Mouse (Mus musculus) midbrain, embryonic 16.5 days (tissue): ENCODE data around the gene Fbxo31. TPM values are rescaled to one million over a fixed set of nuclear protein-coding genes. Genes with fewer than 3 reads are reported as not detected.
"Not testable (repeated sequence)": the region's sequence is repeated elsewhere in the genome, so short reads cannot be mapped to it uniquely, and the experiment has no call there.

ENCODE experiments used
- ATAC-seq: fragments of 200-750 bp; cut with Nextera tagmentation; 2 replicates; pipeline ENCODE4 v1.8.0; 2017; ENCODE audit warnings: moderate TSS enrichment
- H3K27ac ChIP-seq: fragments of 300-500 bp; sonication (generic); 2 replicates; pipeline ENCODE4 v1.5.1; 2014; ENCODE audit warnings: mild to moderate bottlenecking, low read length, mixed read lengths
- H3K27me3 ChIP-seq: fragments of 300-500 bp; sonication (generic); 2 replicates; pipeline ENCODE4 v1.6.1; 2014; ENCODE audit warnings: low read depth, low read length, mixed read lengths; ENCODE audit not compliant: control insufficient read depth, insufficient read depth
- H3K36me3 ChIP-seq: fragments of 300-500 bp; sonication (generic); 2 replicates; pipeline ENCODE4 v1.6.1; 2014; ENCODE audit warnings: mild to moderate bottlenecking, low read length, moderate library complexity, mixed read lengths; ENCODE audit not compliant: control insufficient read depth, insufficient read depth
- H3K4me1 ChIP-seq: fragments of 300-500 bp; sonication (generic); 2 replicates; pipeline ENCODE4 v1.6.1; 2014; ENCODE audit warnings: mild to moderate bottlenecking, low read length, mixed read lengths; ENCODE audit not compliant: control insufficient read depth, insufficient read depth
- H3K4me2 ChIP-seq: fragments of 300-500 bp; sonication (generic); 2 replicates; pipeline ENCODE4 v1.6.1; 2014; ENCODE audit warnings: mild to moderate bottlenecking, low read length, mixed read lengths
- H3K4me3 ChIP-seq: fragments of 300-500 bp; sonication (generic); 2 replicates; pipeline ENCODE4 v1.5.1; 2014; ENCODE audit warnings: low read depth, mild to moderate bottlenecking, low read length, moderate library complexity, mixed read lengths
- H3K9ac ChIP-seq: fragments of 300-500 bp; sonication (generic); 2 replicates; pipeline ENCODE4 v1.6.1; 2014; ENCODE audit warnings: low read depth, low read length, mixed read lengths
- H3K9me3 ChIP-seq: fragments of 300-500 bp; sonication (generic); replicated peaks from 2 replicates; pipeline ENCODE4 v1.6.1; 2014; ENCODE audit warnings: mild to moderate bottlenecking, low read length, mixed read lengths; ENCODE audit not compliant: control insufficient read depth, poor library complexity, severe bottlenecking
- WGBS: fragments of 180-500 bp; shearing (Covaris S2); extraction: QIAGEN DNeasy Blood & Tissue Kit; methylation state at CpG from one replicate; pipeline ENCODE4 v1.1.7; 2014; 5-methylcytosine and 5-hydroxymethylcytosine counted together
- polyA plus RNA-seq: library from polyadenylated mRNA; unstranded; fragments of >200 nt; fragmentation: Nextera tagmentation; extraction: Ambion mirVana; gene quantifications from 2 replicates; pipeline ENCODE4 v1.2.1, GENCODE M21; 2015

The Fbxo31 gene
- polyA plus RNA-seq, 1 experiment from 2014 or later: 37.6 TPM

- Histone ChIP-seq H3K36me3 (peaks cover 68% of the 10 kb centered on the region), H3K4me2 (no peak overlapping the region), H3K4me1 (no peaks in the 10 kb centered on the region), H3K4me3 (no peak overlapping the region), H3K9me3 (no peaks in the 10 kb centered on the region), H3K27ac (no peak overlapping the region), H3K9ac (no peak overlapping the region), H3K27me3 (no peaks in the 10 kb centered on the region)
- no peak for ATAC-seq
- 98% methylated on average over 12 of the region's 12 CpGs for WGBS
Measured at GRCm38 (mm10) chr8:121603801-121604200, 25.2 kb upstream of the Fbxo31 start.

DNA sequence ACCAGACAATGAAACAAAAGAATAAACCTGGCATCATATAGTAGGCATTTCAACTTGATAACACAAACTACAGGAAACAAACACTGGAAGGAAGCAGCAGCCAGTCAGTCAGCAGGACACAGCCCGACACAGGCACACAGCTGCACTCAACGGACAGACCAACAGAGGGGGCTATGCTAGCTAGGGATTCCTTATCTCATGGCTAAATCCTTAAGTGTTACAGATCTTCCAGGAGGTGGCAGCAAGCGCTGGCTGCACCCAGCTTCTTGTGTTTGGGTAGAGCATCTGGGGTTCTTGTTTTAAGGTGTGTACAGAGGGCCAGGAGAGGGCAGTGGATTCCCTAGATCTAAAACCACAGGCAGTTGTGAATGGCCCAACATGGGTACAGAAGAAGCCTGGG lies 24.3 kb upstream of the Fbxo31 start:
- Histone ChIP-seq H3K9ac (no peak overlapping the region), H3K4me1 (no peaks in the 10 kb centered on the region), H3K4me3 (no peak overlapping the region), H3K36me3 (peaks cover 58% of the 10 kb centered on the region), H3K27ac (no peak overlapping the region), H3K9me3 (no peaks in the 10 kb centered on the region), H3K4me2 (no peak overlapping the region), H3K27me3 (no peaks in the 10 kb centered on the region)
- WGBS: 27% methylated on average over 3 of the region's 3 CpGs
- ATAC-seq: no peak

DNA sequence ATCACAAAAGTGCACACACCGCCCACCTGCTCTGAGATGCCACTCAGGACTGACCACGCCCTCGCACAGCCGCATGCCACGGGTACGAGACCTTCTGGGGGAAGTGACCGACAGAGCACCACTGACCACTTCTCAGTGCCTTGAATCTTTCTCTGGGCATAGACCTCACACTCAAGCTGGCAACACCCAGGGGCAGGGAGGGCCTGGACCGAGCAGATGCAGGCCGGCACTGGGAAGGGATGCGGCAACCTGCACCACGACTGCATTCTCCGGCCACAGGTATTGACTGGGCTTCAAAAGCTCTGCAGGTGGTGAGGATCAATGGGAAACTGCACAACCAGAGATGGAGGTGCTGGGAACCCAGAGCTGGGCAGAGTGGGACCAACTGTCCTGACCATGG lies 23.8 kb upstream of the Fbxo31 start:
- Histone ChIP-seq H3K4me3 (no peak overlapping the region), H3K9me3 (no peaks in the 10 kb centered on the region), H3K4me2 (no peak overlapping the region), H3K9ac (no peak overlapping the region), H3K4me1 (no peaks in the 10 kb centered on the region), H3K27me3 (no peaks in the 10 kb centered on the region), H3K27ac (no peak overlapping the region), H3K36me3 (peaks cover 61% of the 10 kb centered on the region)
- ATAC-seq: no peak
- 95% methylated on average over 12 of the region's 12 CpGs for WGBS

DNA sequence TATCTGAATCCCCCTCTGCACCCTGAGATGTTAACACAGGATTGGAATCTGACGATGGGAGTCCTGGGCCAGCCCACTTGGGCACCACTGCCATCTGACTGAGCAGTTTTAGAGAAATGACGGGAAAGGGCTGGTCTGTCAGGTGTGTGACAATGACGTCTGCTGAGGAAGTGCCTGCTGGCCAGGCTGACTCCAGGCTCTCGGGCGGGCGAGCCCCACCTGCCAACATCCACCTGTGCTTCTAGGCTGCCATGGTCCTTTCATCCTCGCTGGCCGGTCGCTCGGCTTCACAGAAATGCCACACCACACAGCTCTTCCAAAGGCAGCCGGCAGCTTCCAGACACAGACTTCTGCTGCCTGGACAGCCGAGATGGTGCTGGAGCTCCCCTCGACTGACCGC lies 21.2 kb upstream of the Fbxo31 start:
- H3K36me3 ChIP-seq: peaks cover 51% of the 10 kb centered on the region
- ATAC-seq: no peak
- H3K27ac ChIP-seq: no peak overlapping the region

GRCm38 (mm10) chr8:121598892-121599291 lies 20.3 kb upstream of the Fbxo31 start:
- ATAC-seq: no peak
- WGBS: 32% methylated on average over 7 of the region's 7 CpGs
- peaks cover 43% of the 10 kb centered on the region for H3K36me3 ChIP-seq

More for the DNA sequence above, 21.2 kb upstream of the Fbxo31 start:
- H3K4me2 ChIP-seq: no peak overlapping the region
- WGBS: 85% methylated on average over 14 of the region's 14 CpGs
- H3K9me3 ChIP-seq: no peaks in the 10 kb centered on the region
- no peaks in the 10 kb centered on the region for H3K27me3 ChIP-seq
- H3K9ac ChIP-seq: no peak overlapping the region
- H3K4me3 ChIP-seq: no peak overlapping the region
- no peaks in the 10 kb centered on the region for H3K4me1 ChIP-seq

GRCm38 (mm10) chr8:121598190-121598589 lies 19.6 kb upstream of the Fbxo31 start:
- Histone ChIP-seq H3K4me2 (no peak overlapping the region), H3K27ac (no peak overlapping the region), H3K4me3 (no peak overlapping the region), H3K4me1 (no peaks in the 10 kb centered on the region), H3K27me3 (no peaks in the 10 kb centered on the region), H3K9me3 (no peaks in the 10 kb centered on the region), H3K9ac (no peak overlapping the region), H3K36me3 (peaks cover 40% of the 10 kb centered on the region)
- no peak for ATAC-seq
- 93% methylated on average over 7 of the region's 7 CpGs for WGBS

More at GRCm38 (mm10) chr8:121598892-121599291, 20.3 kb upstream of the Fbxo31 start:
- Histone ChIP-seq H3K4me2 (no peak overlapping the region), H3K27me3 (no peaks in the 10 kb centered on the region), H3K4me1 (no peaks in the 10 kb centered on the region), H3K9me3 (no peaks in the 10 kb centered on the region), H3K27ac (no peak overlapping the region), H3K4me3 (no peak overlapping the region), H3K9ac (no peak overlapping the region)

DNA sequence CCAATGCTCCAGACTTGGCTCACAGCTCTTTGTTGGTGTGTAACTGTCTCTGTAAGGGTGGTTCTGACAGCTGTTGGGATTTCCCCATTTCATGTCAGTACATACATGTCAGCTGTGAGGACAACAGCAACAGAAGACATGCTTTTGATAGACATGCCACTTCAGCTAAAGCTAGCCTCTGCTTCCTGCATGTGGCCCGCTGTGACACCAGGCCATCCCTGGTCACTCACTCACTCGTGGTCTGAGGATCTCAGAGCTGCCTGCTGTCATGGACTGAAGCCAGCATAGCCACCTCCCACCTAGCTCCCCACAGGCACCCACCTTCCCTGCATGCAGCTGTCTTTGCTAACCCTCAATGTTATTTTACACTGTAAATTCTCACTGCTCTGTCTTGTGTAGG lies 18.9 kb upstream of the Fbxo31 start:
- WGBS: 65% methylated on average over 2 of the region's 2 CpGs
- not testable (repeated sequence) for H3K4me3 ChIP-seq, H3K27me3 ChIP-seq, H3K9me3 ChIP-seq, H3K9ac ChIP-seq, H3K4me2 ChIP-seq, ATAC-seq, H3K27ac ChIP-seq, H3K4me1 ChIP-seq
- H3K36me3 ChIP-seq: peaks cover 34% of the 10 kb centered on the region

DNA sequence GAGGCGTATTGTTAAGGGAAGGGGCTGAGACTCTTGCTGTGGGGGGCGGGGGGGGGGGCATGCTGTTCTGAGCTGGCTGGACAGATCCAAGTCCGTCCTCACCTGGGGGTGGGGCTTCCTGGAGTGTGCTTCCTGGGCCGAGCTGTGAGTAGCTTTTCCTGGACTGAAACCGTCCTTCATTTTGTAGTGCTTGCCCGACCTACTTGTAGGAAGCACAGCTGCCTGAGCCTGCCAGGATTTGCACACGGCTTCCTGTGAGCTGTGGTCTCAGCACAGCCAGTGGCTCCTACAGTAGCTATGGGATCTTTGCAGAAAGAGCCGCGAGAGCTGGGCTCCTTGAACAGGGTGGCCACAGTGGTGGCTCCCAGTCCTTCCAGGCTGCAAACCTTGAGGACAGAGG lies 15.4 kb upstream of the Fbxo31 start:
- no peak for ATAC-seq
- Histone ChIP-seq H3K36me3 (peaks cover 9% of the 10 kb centered on the region), H3K9ac (no peak overlapping the region), H3K27me3 (no peaks in the 10 kb centered on the region), H3K9me3 (no peaks in the 10 kb centered on the region), H3K4me1 (peaks cover 22% of the 10 kb centered on the region), H3K4me3 (no peak overlapping the region), H3K4me2 (no peak overlapping the region), H3K27ac (no peak overlapping the region)
- WGBS: 87% methylated on average over 9 of the region's 9 CpGs

GRCm38 (mm10) chr8:121593293-121593692 lies 14.7 kb upstream of the Fbxo31 start:
- WGBS: 88% methylated on average over 5 of the region's 5 CpGs
- no peak for ATAC-seq
- H3K9ac ChIP-seq: no peak overlapping the region
- peaks cover 9% of the 10 kb centered on the region for H3K36me3 ChIP-seq
- no peaks in the 10 kb centered on the region for H3K9me3 ChIP-seq
- peaks cover 22% of the 10 kb centered on the region for H3K4me1 ChIP-seq
- no peaks in the 10 kb centered on the region for H3K27me3 ChIP-seq
- no peak overlapping the region for H3K4me3 ChIP-seq
- H3K4me2 ChIP-seq: no peak overlapping the region
- H3K27ac ChIP-seq: no peak overlapping the region
